Mouse (Mus musculus) embryonic facial prominence, embryonic 11.5 days (tissue): ENCODE data around the gene 1700016K19Rik. TPM values are rescaled to one million over a fixed set of nuclear protein-coding genes. Genes with fewer than 3 reads are reported as not detected.
"Not testable (repeated sequence)": the region's sequence is repeated elsewhere in the genome, so short reads cannot be mapped to it uniquely, and the experiment has no call there.

Experiments
- ATAC-seq: fragments of 200-750 bp; cut with Nextera tagmentation; replicated peaks from 2 replicates; pipeline ENCODE4 v1.8.0; 2017; ENCODE audit warnings: low read depth; ENCODE audit not compliant: insufficient number of reproducible peaks, low FRiP score, low TSS enrichment
- DNase-seq: peaks from one replicate; pipeline ENCODE4 v3.0.0-alpha.2; 2015; ENCODE audit warnings: low spot score
- H3K27ac ChIP-seq: fragments of 300-500 bp; sonication (generic); replicated peaks from 2 replicates; pipeline ENCODE4 v1.5.1; 2014; ENCODE audit warnings: mild to moderate bottlenecking, low read depth, low read length, control low read depth
- H3K27me3 ChIP-seq: fragments of 300-500 bp; sonication (generic); 2 replicates; pipeline ENCODE4 v1.6.1; 2014; ENCODE audit warnings: mild to moderate bottlenecking, low read length, moderate library complexity, mixed read lengths; ENCODE audit not compliant: control insufficient read depth, insufficient read depth
- H3K36me3 ChIP-seq: fragments of 300-500 bp; sonication (generic); replicated peaks from 2 replicates; pipeline ENCODE4 v1.6.1; 2014; ENCODE audit warnings: low read depth, mild to moderate bottlenecking, low read length, moderate library complexity, mixed read lengths; ENCODE audit not compliant: control insufficient read depth, insufficient read depth
- H3K4me1 ChIP-seq: fragments of 300-500 bp; sonication (generic); 2 replicates; pipeline ENCODE4 v1.6.1; 2014; ENCODE audit warnings: low read length, mixed read lengths; ENCODE audit not compliant: control insufficient read depth, insufficient read depth
- H3K4me2 ChIP-seq: fragments of 300-500 bp; sonication (generic); 2 replicates; pipeline ENCODE4 v1.6.1; 2014; ENCODE audit warnings: low read depth, mild to moderate bottlenecking, control low read depth, low read length, moderate library complexity
- H3K4me3 ChIP-seq: fragments of 300-500 bp; sonication (generic); 2 replicates; pipeline ENCODE4 v1.5.1; 2014; ENCODE audit warnings: low read depth, low read length, control low read depth
- H3K9ac ChIP-seq: fragments of 300-500 bp; sonication (generic); replicated peaks from 2 replicates; pipeline ENCODE4 v1.6.1; 2014; ENCODE audit warnings: mild to moderate bottlenecking, control low read depth, low read length
- H3K9me3 ChIP-seq: fragments of 300-500 bp; sonication (generic); replicated peaks from 2 replicates; pipeline ENCODE4 v1.6.1; 2016; ENCODE audit warnings: mild to moderate bottlenecking, low read length, inconsistent platforms, mixed read lengths; ENCODE audit not compliant: control insufficient read depth
- WGBS: fragments of 180-500 bp; shearing (Covaris S2); extraction: QIAGEN DNeasy Blood & Tissue Kit; methylation state at CpG from one replicate; pipeline ENCODE4 v1.1.7; 2014; 5-methylcytosine and 5-hydroxymethylcytosine counted together
- polyA plus RNA-seq: library from polyadenylated mRNA; unstranded; fragments of >200 nt; fragmentation: Nextera tagmentation; extraction: Ambion mirVana; gene quantifications from 2 replicates; pipeline ENCODE4 v1.2.1, GENCODE M21; 2014

Gene 1700016K19Rik
- polyA plus RNA-seq, 1 experiment from 2014 or later = 0.77 TPM

DNA sequence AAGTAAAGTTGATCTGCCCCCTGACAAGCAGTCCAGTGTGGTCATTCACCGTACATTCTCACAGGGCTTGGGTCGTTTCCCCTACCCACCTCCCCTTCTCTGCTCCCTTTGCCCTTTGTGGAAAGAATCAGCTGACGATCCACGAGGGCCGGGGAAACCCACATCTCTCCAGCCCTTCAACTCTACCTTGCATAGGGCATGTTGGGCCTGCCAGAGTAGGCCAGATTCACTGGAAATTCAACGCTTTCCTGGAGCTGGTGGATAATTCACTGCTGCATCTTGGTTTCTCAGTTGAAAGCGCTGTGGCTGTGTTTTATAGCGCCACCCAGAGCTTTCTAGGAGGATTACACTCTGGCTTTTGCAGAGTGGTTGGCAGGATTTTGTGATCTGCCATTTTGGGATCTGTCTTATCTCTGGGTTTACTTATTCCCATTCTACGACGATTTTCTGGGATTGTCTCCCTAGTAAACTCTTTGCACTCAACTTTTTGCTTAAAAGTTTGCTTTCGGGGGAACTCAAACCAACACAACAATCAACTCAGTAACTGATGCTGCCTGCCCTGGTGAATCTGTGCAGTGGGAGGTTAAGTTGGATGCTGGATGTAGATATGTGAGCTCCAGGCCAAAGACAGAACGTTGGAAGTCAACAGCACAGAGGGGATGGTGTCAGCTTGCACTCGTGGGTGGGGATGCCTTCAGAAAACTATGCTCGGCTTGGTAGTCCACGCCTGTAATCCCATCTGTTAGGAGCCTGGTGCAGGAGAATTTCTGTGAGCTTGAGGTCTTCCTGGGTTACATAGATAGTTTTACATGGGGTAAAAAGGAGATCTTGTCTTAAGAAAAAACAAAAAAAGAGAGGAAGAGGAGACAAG lies 8.5 kb upstream of the 1700016K19Rik start:
- Histone ChIP-seq H3K9ac (no peak overlapping the region), H3K27ac (no peak overlapping the region), H3K4me2 (no peak overlapping the region), H3K27me3 (no peaks in the 10 kb centered on the region), H3K4me1 (no peaks in the 10 kb centered on the region), H3K9me3 (no peaks in the 10 kb centered on the region), H3K4me3 (no peak overlapping the region), H3K36me3 (no peaks in the 10 kb centered on the region)
- WGBS = 75% methylated on average over 15 of the region's 15 CpGs
- ATAC-seq (no peak), DNase-seq (no peak)

DNA sequence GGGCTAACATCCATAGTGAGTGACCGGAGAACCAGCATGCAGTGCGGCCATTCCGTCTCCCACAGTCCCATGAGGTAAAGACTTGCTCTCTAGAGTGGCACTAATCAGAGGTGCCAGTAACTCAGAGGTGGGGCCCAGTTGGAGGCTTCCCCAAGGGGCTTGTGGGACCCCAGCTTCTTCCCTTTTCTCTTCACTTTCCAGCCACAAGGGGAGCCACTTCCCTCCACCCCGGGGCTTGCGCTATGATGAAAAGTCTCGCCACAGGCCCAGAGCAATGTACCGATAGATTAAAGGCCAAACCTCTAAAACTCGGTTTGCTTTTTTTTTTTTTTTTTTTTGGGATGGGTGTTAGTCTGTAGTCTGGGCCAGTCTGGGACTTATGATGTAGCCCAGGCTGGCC lies 7.8 kb upstream of the 1700016K19Rik start:
- H3K9me3 ChIP-seq = no peaks in the 10 kb centered on the region
- no peak overlapping the region for H3K27ac ChIP-seq
- no peak for DNase-seq
- H3K4me1 ChIP-seq = no peaks in the 10 kb centered on the region
- no peak overlapping the region for H3K4me2 ChIP-seq
- no peak for ATAC-seq
- no peaks in the 10 kb centered on the region for H3K27me3 ChIP-seq
- no peaks in the 10 kb centered on the region for H3K36me3 ChIP-seq
- 88% methylated on average over 8 of the region's 8 CpGs for WGBS
- H3K4me3 ChIP-seq = no peak overlapping the region
- no peak overlapping the region for H3K9ac ChIP-seq

DNA sequence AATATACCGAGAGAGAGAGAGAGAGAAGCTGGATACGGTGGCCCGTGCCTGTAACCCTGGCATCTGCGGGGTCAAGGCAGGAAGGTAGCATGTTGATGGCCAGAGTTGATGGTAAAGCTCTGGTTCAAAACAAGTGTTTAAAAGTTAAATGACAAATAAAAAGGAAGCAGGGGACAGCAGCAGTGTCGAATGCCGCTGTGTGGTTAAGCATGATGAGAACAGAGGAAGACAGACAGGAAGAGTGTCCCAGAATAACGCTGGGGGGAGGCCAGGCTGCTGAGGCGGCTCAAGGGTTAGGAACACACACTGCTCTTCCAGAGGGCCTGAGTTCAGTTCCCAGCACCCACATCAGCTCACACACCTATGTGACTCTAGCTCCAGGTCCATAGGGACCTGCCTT lies 7.2 kb upstream of the 1700016K19Rik start:
- H3K9ac ChIP-seq = no peak overlapping the region
- H3K27me3 ChIP-seq = no peaks in the 10 kb centered on the region
- no peak overlapping the region for H3K4me2 ChIP-seq
- H3K4me1 ChIP-seq = no peaks in the 10 kb centered on the region
- H3K36me3 ChIP-seq = no peaks in the 10 kb centered on the region
- ATAC-seq (no peak), DNase-seq (no peak)
- H3K27ac ChIP-seq = no peak overlapping the region
- no peaks in the 10 kb centered on the region for H3K9me3 ChIP-seq
- 87% methylated on average over 8 of the region's 8 CpGs for WGBS
- H3K4me3 ChIP-seq = no peak overlapping the region

DNA sequence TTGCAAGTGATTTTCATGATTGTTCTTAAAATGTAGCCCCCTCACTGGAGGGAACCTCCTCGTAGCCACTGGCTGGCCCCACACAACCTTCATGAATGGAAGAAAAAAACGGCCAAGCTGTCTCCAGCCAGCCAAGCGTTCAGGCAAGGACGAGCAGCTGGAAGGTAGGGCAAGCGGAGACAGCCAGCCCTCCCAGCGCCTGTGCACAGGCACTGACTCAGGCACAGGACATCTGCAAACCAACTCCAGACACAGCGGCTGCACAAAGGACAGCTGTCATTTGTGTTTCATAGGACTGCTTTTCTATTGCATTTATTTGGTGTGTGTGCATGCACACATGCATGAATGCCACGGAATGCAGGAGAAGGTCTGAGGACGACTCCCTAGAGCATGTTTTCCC lies 5.4 kb upstream of the 1700016K19Rik start:
- ATAC-seq (no peak), DNase-seq (no peak)
- 52% methylated on average over 9 of the region's 9 CpGs for WGBS
- Histone ChIP-seq H3K4me1 (no peaks in the 10 kb centered on the region), H3K4me2 (no peak overlapping the region), H3K4me3 (no peak overlapping the region), H3K9ac (no peak overlapping the region), H3K27me3 (no peaks in the 10 kb centered on the region), H3K27ac (no peak overlapping the region), H3K9me3 (no peaks in the 10 kb centered on the region), H3K36me3 (no peaks in the 10 kb centered on the region)

DNA sequence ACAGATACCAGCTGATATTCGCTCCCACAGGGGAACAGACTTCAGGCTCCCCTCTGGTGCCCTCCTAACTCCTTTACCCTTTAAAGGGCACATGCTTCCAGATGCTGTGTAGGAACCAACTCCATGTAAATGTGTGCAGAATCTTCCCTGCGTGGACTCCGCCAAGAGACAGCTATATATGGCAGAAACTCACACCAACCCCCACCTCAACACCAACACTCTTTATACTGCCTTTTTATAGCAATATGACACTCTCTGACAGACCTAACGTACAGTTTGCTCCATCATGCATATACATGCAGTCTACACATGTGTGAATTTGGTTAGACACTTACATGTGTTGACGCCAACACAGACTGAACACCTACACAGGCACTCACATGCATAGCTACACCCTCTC lies 989 bp downstream of the 1700016K19Rik start:
- ATAC-seq (no peak), DNase-seq (no peak)
- Histone ChIP-seq H3K27ac (no peak overlapping the region), H3K9me3 (no peaks in the 10 kb centered on the region), H3K27me3 (peaks cover 2% of the 10 kb centered on the region; the same call in 1 of the 2 replicates), H3K4me1 (no peaks in the 10 kb centered on the region), H3K9ac (no peak overlapping the region), H3K4me3 (no peak overlapping the region), H3K36me3 (no peaks in the 10 kb centered on the region), H3K4me2 (no peak overlapping the region)
- 90% methylated on average over 5 of the region's 5 CpGs for WGBS

DNA sequence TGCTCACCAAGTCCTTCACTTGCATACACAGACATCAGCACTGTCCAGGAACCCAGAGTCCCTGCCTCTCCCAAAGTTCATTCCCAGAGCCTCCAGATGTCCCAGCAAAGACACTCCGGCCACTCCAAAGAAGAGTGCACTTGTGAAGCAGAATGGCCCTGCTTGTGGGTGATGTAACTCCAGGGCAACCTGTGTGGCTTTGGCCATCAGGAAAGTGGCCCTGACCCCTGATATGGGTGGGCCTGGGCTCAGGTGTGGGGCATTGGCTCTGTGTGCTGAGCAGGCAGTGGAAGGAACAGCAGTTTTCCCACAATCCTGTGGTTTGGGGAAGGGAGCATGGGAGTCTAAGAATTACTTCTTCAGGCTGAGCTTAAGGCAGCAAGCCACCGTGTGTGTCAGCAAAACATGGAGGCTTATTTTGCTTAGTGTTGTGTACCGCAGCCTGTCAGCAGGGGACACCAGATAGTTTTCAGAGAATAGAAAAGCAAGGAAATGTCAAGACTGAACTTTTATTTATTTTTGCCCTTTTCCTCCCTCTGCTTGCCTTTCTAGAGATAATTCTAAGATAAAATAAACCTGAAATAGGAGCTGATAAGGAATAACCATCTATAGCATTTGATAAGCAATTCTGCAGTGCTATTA lies 1.6 kb downstream of the 1700016K19Rik start:
- Histone ChIP-seq H3K27ac (no peak overlapping the region), H3K36me3 (no peaks in the 10 kb centered on the region), H3K4me1 (no peaks in the 10 kb centered on the region), H3K9me3 (no peaks in the 10 kb centered on the region), H3K27me3 (peaks cover 2% of the 10 kb centered on the region; the same call in 1 of the 2 replicates), H3K9ac (no peak overlapping the region), H3K4me3 (no peak overlapping the region), H3K4me2 (no peak overlapping the region)
- 63% methylated on average over 3 of the region's 3 CpGs for WGBS
- DNase-seq (no peak), ATAC-seq (no peak)

DNA sequence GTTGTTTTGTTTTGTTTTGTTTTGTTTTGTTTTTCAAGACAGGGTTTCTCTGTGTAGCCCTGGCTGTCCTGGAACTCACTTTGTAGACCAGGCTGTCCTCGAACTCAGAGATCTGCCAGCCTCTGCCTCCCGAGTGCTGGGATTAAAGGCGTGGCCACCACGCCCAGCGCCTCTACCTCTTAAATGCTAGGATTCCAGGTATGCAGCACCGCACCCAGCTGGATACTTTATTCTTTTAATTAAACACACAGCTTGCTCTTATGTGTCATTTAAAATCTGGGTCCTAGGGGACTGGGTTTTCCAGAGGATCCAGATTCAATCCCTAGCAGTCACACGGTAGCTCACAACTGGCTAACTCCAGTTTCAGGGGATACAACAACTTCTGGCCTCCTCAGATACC lies 4.6 kb downstream of the 1700016K19Rik start:
- WGBS = 92% methylated on average over 7 of the region's 7 CpGs
- not testable (repeated sequence) for H3K4me2 ChIP-seq, H3K4me1 ChIP-seq, ATAC-seq, H3K9me3 ChIP-seq, H3K27ac ChIP-seq, H3K36me3 ChIP-seq, H3K9ac ChIP-seq, H3K4me3 ChIP-seq, DNase-seq, H3K27me3 ChIP-seq

DNA sequence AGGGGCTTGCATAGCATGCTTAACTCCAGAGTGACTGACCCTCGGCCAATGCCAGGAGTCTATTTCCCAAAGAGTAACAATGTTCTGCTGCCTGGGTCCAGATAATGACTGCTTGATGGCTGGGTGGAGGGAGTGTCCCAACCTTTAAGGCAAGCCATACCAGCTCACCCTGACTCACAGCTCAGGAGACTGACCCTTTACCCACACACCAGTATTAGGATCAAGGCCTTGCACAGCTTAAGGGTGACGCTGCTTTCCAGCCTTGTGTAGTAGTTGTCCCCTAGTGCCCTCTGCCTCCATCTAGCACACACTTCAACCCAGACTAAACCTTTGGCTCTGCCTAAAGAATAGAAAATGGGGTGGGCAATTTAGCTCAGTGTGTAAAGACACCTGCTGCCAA lies 8.4 kb downstream of the 1700016K19Rik start:
- no peak overlapping the region for H3K4me3 ChIP-seq
- WGBS = 86% methylated on average over 2 of the region's 2 CpGs
- no peaks in the 10 kb centered on the region for H3K9me3 ChIP-seq
- DNase-seq (no peak), ATAC-seq (no peak)
- H3K27ac ChIP-seq = no peak overlapping the region
- H3K27me3 ChIP-seq = no peaks in the 10 kb centered on the region
- H3K9ac ChIP-seq = no peak overlapping the region
- no peak overlapping the region for H3K4me2 ChIP-seq
- no peaks in the 10 kb centered on the region for H3K36me3 ChIP-seq
- H3K4me1 ChIP-seq = no peaks in the 10 kb centered on the region
